Mouse (Mus musculus): ENCODE data around the gene Cdk5.

Cdk5 gene

GRCm38 (mm10) chr5:24394165-24394894, 29.0 kb downstream of the Cdk5 start:
- peak; percentile 94 for DNase-seq

DNA sequence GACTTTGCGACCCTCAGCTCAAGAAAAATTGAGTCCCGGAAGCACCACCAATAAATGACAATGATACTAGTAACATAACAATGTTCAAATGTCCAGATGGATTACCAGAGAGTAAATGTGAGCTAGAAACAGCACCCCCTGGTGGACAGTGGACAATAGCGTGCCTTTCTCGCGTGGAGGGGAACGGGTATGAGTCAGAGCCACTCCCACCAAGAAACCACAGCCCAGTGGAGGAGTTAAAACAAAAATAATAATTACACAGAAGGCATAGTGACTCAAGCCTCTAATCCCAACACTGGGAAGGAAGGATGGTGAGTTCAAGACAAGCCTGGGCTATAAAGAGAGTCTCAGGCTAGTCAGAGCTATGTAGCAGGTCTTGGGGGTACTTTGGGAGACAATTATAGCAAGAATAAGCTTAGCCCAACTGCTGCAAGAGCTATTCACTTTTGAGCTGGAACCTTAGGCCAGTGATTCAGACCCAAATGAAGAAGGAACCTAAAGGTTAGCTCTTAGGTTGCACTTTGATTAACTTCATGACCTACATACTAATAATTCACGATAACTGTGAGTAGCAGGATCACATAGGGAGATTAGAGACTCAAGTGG, 29.8 kb downstream of the Cdk5 start, which contains the start of gene Abcb8:
Abcb8 (plus strand) TSS at position 272 of the 606 bp plus-strand sequence.
- peak; percentile 75 for DNase-seq

GRCm38 (mm10) chr5:24392724-24393123, 30.6 kb downstream of the Cdk5 start:
- DNase-seq: no peak

DNA sequence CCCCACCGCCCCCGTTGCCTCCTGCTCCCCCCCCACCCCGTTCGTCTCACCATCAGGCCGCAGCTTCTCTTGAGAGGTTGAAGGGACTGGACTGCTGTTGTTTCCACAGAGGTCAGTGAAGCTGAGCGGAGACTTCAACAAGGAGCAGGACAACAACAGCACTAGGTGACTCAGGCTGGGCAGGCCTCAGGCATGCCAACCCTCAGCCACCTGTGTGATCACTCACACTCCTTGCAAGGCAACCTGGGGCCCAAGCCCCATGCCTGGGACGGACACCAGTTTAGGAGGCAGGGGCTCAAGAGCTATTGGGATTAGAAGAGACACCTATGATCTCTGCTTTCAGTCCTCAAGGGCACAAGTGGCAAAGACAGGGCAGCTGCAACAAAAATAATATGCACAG, 31.5 kb downstream of the Cdk5 start, which contains the start of gene Atg9b:
Atg9b (minus strand) TSS at position 280 of the 400 bp plus-strand sequence.
- no peak for DNase-seq

- DNase-seq: no peak
Measured at GRCm38 (mm10) chr5:24389658-24390020, 33.7 kb downstream of the Cdk5 start.

DNA sequence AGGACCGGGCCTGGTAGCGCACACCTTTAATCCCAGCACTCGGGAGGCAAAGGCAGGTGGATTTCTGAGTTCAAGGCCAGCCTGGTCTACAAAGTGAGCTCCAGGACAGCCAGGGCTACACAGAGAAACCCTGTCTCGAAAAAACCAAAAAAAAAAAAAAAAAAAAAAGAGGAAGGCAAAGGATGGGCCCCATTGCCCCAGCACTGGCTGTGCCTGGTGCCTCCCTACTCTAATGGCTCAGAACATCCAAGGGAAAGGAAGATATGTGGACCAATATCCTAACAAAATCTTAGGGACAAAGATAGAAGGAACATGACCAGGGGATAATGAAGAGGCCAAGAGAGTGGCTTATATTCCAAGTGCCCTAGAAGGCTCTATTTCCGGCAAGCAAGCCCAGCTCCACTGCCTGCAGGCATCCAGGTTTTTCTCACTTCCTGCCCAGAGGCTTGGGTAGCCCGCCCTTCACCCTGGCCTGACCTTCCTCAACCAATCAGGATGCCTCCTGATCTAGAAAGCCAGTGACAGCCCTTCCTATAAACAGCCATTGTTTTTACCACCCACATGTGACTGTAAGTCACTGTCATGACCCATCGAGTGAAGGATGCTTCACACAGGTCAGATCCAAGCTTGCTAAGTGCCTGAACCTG, 34.2 kb downstream of the Cdk5 start:
- no peak for DNase-seq

DNA sequence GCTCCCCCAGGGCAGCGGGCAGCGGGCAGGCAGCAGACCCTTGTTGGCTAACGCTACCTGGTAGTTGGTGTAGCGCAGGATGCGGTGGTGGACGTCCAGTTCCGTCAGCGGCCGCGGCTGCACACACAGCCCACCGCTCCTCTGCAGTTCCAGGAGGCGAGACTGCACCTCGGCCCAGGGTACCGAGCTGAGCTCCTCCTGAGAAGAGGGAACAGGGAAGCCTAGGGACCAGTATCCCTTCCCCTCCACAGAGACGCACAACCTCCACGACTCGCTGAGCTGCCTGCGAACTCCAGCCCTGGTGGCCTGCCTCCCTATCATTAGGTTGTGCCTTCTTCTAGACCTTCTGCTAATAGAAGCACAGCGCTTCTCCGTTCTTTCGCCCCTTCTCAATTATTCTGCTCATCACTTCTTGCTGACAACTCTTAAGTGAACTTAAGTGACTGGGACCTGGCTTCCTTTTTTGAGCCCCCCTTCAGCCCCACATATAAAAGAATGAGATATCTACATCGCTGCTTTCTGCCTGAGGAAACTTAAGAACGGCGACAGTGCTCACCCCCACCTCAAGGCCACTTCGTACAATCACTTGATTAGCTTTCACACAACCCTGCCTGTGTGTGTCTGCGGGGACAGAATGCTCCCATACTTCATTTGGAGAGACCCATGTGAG, 34.9 kb downstream of the Cdk5 start:
- DNase-seq: no peak

GRCm38 (mm10) chr5:24387264-24388241, 35.8 kb downstream of the Cdk5 start:
- no peak for DNase-seq

DNA sequence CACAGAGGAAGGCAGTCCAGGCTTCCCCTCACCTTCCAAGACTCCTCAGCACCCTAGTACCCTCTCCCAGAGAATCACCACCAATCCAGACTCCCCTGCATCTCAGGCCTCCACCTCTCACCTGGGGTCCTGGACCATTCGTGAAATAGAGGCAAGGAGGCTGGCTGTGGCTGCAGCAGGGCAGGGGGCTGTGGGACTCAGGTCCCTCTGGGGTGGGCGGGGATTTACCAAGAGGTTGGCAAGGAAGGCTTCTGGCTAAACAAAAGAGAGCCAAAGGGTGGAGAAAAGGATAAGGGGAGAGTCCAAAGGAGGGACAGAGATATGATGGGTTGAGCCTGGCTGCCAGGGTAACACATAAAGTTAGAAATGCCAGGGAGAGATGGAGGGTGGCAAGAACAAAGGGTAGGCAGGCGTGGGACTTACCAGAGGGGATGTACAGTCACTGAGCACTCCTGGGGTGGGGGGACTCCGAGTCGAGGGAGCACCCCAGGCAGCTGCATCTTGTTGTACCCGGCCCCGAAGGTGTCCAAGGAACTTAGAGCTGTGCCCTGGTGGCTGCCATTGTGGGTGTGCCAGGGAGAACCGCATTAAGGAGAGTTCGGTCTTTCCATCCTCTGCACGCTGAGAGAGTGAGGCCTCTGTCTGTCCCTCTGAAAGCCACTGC, 37.3 kb downstream of the Cdk5 start:
- no peak for DNase-seq

DNA sequence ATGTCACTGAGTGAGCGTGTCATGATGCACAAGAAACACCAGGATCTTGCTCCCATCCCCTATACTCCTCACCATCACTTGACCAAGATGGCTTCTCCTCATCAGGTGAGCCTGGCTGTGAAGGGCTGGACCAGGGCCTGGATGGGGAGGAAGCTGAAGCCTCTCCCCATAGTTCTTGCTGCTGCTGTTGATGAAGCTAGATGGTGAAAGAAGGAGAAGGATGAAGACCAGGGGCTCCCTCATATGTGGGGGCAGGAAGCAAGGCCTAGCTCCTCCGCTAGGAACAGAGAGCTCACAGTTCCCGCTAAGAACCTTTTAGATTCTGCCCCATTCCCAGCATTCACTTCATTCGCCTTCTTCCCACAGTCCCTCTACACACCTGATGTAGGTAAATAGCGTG, 38.0 kb downstream of the Cdk5 start:
- DNase-seq: no peak

GRCm38 (mm10) chr5:24384407-24384806, 38.9 kb downstream of the Cdk5 start:
- DNase-seq: no peak

DNA sequence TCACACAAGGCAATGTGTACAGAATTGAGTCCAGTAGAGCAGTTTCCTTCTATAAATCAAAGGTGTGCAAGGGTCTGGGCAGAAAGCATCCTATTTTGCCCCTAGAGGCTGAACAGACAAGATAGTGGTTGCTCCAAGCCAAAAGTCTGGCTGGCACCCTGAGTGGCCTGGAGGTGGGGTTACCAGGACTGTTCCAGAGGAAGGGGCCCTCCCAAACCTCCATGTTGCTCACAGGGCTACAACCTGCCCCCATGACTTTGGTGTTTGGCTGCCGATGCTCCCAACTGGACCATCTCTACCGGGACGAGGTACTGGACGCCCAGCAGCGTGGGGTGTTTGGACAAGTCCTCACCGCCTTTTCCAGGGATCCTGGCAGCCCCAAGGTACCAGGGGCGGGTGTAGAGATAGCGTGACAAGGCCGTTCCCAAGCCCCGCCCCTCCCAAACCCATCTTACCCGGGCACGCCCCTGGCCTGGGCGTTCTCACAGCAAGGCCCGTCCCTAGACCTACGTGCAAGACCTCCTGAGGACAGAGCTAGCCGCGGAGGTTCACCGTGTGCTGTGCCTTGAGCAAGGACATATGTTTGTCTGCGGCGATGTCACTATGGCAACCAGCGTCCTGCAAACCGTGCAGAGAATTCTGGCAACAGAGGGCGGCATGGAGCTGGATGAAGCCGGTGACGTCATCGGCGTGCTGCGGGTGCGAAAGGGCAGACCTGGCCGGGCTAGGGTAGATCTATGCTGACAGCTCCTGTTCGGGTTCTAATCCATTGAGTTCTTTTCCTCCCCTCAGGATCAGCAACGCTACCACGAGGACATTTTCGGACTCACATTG, 40.1 kb downstream of the Cdk5 start:
- DNase-seq: peak; percentile 96

- no peak for DNase-seq
Measured at GRCm38 (mm10) chr5:24381988-24382387, 41.3 kb downstream of the Cdk5 start.

- DNase-seq: no peak
Measured at GRCm38 (mm10) chr5:24381486-24381885, 41.8 kb downstream of the Cdk5 start.

DNA sequence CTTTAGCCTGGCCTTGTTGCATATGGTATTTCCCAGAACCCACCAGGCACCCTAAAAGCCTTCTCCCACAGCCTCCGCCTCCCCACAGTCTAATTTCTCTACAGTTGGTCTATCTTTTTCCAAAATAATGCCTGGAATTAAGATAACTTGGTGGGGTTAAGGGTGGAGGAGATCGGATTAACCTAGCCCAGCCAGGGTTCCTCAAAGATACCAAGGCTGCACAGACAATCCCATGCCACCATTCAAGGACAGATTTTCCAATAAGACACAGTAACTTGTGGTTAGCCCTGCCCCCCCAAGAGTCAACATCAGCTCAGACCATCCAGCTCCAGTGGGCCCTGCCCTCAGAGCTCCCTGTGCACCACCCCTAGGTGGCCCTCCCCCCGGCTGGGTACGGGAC, 42.8 kb downstream of the Cdk5 start:
- no peak for DNase-seq

- DNase-seq: no peak
Measured at GRCm38 (mm10) chr5:24379501-24379900, 43.8 kb downstream of the Cdk5 start.

DNA sequence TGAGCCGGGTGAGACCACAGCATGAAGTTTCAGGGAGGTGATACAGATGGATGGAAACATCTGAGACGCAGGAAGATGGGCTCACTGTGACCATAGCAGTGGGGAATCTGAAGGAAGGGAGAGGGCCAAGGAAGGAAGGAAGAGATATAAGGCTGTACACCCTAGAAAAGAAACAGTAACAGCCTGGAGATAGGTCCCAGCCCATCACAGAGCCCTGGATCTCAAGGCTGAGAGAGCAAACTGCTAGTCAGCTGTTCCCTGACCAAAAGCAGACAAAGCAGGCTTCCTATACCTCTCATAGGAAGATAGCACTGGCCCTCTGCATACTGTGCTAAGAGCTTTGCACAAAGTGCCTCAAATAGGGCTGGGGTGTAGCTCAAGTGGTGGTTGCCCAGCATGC, 44.6 kb downstream of the Cdk5 start:
- DNase-seq: no peak

DNA sequence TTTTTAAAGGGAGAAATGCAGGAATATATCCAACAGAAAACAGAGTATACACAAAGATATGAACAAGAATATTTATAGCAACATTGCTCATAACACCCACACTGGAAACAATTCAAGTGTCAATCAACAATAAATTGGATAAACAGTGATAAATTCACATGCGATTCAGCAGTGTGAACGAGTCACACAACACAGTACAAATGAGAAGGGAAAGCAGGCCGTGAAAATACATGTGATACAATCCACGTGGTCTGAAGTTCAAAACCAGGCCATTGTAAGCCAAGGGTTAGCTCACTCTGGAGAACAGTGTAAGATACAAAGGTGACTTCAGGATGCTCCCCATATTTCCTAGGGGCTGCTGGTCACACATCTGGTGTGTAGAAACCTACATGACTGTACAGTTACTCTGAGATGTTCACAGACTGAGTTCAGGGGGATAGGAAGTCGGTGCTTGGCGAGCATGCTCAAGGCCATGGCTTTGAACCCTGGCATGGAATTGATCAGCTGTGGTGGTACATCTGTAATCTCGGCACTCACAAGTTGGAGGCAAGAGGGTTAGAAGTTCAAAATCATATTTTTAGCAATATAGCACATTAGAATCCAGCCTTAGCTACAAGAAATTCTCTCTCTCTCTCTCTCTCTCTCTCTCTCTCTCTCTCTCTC, 48.5 kb downstream of the Cdk5 start:
- DNase-seq: no peak

DNA sequence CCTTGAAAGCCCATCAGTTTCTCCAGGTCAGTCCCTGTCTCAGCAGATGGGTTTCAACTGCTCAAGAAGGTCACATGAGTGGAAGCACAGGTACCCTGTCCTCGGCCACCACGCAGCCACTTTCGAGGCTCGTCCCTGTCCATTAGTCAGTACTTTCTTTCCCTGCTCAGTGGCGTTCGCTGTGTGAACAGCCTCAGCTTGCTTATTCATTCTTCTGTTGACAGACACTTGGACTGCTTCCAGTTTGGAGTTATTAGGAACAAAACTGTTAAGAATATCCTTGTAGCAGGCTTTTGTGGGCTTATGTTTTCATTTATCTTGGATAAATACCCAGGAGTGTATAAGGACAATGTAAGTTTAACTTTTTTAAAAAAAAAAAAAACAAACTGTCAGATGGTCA, 49.1 kb downstream of the Cdk5 start:
- no peak for DNase-seq

DNA sequence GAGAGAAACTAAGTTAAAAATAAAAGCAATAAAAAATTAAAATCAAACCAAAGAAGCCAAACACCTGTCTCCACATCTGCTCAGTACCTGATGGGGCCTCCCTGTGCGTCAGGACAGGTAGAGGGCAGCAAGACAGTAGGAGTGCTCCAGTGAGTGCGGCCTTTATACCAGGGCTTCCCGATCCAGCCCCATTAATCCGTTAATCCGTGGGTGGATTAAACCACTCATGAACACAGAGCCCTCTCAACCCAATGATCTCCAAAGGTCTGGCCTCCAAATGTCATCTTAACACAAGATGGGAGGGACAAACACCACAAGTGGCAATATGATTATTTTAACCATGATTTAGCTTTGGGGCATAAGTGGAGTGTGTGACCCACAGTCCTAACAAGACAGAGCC, 49.5 kb downstream of the Cdk5 start:
- no peak for DNase-seq

Measured in cerebellum, adult 11 months (tissue).